Mouse (Mus musculus): ENCODE data around the gene Rdh9.

- no peak for TF ChIP-seq CTCF (conservative IDR thresholded peaks at IDR 0.05; ENCODE audit: insufficient read depth, insufficient read length, low read depth, low read length)
- TF ChIP-seq POLR2A (IDR thresholded peaks at IDR 0.05; ENCODE audit: low read depth, low read length), result no peak
Measured at GRCm38 (mm10) chr10:127759181-127760110, 16.7 kb upstream of the Rdh9 start, which contains the start of the genes Rdh1 and Rdh16f1.
